Mouse (Mus musculus): ENCODE results near the gene Gm15517.
"Not testable (repeated sequence)": the region's sequence is repeated elsewhere in the genome, so short reads cannot be mapped to it uniquely, and the experiment has no call there.

Gm15517 gene

DNA sequence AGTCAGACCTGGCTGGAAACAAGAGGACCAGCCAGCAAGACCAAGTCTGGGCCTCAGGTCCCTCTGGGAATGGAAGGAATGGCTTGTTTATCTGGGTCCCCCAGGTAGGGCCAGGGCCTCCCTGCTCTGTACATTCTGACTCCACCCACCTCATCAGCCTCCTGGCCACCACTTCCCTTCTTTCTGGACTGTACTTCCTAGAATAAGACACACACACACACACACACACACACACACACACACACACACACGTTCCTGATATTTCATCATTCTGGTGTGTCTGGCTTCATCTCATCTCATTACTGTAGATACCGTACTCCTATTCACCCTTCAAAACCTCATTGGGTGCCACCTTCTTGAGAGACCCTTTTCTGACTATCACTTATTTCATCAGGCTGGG lies 8.2 kb downstream of the Gm15517 start:
- DNase-seq (ENCODE audit: low spot score) = no peak

DNA sequence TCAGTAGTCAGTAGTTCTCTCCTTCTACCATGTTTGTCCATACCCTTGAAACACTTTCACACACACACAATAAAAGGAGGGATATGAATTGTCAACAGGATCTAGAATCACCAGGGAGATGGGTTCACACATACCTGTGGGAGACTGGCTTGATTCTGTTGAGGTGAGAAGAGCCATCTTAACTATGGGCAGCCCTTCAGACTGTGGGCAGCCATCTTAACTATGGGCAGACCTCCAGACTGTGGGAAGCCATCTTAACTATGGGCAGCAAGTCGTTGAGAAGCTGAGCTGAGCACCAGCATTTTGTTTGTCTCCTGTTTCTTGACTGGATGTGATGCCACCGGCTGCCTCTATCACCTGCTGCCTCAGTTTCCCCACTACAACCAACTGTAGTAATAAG lies 10.1 kb downstream of the Gm15517 start:
- DNase-seq (ENCODE audit: low spot score) = no peak

DNA sequence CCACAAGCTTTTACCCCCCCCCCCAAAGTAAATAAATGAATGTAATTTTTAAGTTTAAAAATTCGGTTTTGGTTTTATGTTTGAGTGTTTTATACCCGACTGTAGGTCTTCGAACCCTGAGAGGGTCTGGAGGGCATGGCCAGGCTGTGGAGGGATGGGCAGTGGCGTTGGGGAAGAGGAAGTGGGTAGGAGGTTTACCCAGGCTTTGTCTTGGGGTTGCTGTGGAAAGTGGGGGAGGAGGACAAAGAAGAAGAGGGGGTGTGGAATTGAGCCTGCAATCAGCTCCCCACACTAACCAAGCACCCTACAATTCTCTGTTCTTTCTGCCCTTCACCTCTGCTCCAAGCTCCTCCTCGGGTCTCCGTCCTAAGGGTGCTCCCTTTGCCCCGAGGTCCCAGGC lies 11.3 kb downstream of the Gm15517 start:
- DNase-seq (ENCODE audit: low spot score) = no peak

- DNase-seq (ENCODE audit: low spot score) = no peak
Measured at GRCm38 (mm10) chr7:44273446-44273845, 12.2 kb downstream of the Gm15517 start.

DNA sequence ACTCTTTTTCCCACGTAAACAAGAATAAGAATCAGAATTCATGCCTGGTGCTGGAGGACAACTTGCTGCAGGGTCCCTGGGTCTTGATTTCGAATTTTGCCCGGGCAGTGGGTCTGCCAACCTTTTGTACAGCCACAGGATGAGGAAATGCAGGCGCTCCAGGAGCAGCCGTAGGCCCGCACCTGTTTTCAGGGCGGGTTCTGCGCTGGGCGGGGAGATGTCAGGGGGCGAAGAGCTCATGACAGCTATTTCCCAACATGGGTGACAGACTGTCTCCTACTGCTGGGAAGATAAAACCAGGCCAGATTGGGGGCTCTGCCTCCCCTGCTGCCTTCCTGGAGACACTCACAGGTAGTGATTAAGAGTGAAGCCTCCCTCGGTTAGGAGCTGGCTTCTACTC lies 12.8 kb downstream of the Gm15517 start:
- DNase-seq (ENCODE audit: low spot score) = no peak

- no peak for DNase-seq (ENCODE audit: low spot score)
Measured at GRCm38 (mm10) chr7:44275546-44275945, 14.3 kb downstream of the Gm15517 start.

- no peak for DNase-seq (ENCODE audit: low spot score)
Measured at GRCm38 (mm10) chr7:44276461-44277249, 15.4 kb downstream of the Gm15517 start.

DNA sequence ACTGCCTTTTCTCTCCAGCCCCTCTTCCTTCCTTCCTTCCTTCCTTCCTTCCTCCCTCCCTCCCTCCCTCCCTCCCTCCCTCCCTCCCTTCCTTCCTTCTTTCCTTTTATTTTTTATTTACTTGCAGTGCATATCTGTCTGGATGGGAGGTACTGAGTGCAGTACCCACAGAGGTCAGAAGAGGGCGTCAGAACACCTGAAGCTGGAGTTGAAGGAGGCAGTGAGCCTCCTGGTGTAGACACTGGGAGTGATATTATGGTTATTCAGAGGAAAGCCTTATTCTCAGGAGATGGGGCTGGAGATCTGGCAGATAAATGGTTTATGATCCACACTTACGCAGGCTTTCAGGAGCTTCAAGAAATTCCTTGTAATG lies 16.0 kb downstream of the Gm15517 start:
- no peak for DNase-seq (ENCODE audit: low spot score)

DNA sequence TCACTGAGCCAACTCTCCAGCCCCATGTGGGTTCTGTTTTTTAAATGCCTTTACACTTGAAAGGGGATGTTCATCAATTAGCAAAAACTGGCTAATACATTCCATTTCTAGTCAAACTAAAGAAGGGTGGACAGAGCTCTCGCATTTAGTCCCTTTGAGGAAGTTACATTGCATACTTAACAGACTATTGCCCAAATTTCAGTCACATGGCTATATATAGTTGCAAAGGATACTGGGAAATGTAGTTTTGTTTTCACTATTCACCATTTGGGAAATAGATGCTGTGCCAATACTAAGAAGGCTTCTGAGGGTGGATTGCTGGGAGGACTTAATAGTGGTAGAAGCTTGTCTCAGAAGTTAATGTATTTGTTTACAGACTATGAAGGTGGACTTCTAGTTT lies 19.7 kb downstream of the Gm15517 start:
- DNase-seq (ENCODE audit: low spot score) = no peak

DNA sequence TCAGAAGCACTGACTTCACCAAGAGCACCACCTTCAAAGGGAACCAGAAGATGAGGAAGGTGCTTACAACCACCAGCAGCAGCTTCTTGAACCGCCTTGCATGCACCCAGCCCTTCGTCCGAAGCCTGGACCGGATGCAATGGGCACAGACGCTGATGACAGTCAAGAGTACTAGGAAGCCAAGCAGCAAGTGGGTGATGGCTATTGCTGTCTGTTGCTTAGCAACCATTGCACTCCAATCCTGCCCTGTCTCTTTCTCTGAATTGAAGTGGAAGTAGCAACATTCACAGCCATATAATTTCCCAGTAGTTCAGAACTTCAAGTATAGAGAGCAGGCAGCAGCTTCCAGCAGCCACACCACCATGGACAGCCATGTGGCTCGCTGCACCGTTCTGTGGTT lies 20.3 kb downstream of the Gm15517 start:
- no peak for DNase-seq (ENCODE audit: low spot score)

GRCm38 (mm10) chr7:44287760-44288159 lies 26.5 kb downstream of the Gm15517 start:
- DNase-seq (ENCODE audit: low spot score) = no peak

GRCm38 (mm10) chr7:44290986-44291385 lies 29.7 kb downstream of the Gm15517 start:
- DNase-seq (ENCODE audit: low spot score) = no peak

GRCm38 (mm10) chr7:44291418-44291817 lies 30.2 kb downstream of the Gm15517 start:
- no peak for DNase-seq (ENCODE audit: low spot score)

GRCm38 (mm10) chr7:44297501-44297900 lies 36.3 kb downstream of the Gm15517 start:
- not testable (repeated sequence) for DNase-seq (ENCODE audit: low spot score)

GRCm38 (mm10) chr7:44303346-44304340 lies 42.4 kb downstream of the Gm15517 start:
- DNase-seq (ENCODE audit: low spot score) = no peak

- no peak for DNase-seq (ENCODE audit: low spot score)
Measured at GRCm38 (mm10) chr7:44304463-44304774, 43.2 kb downstream of the Gm15517 start.

- DNase-seq (ENCODE audit: low spot score) = peak; percentile 97
Measured at GRCm38 (mm10) chr7:44304775-44305641, 43.8 kb downstream of the Gm15517 start.

DNA sequence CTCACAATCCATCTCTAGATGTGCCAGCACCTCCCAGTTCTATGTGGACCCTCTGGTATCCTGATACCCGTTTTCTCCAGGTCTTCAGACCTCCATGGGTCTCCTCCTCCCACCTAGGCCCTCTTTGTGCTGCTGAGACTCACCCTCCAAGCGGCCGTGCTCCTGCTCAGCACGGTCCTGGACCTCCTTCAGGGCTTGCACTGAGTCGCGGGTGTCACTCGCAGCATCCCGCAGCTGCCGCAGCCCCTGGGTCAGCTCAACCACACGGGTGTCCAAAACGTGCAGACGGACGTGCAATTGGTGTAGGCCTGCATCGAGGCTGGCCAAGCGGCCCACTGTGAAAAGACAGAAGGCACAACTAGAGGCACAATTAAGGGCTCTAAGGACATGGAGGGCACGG lies 44.4 kb downstream of the Gm15517 start:
- DNase-seq (ENCODE audit: low spot score) = no peak

DNA sequence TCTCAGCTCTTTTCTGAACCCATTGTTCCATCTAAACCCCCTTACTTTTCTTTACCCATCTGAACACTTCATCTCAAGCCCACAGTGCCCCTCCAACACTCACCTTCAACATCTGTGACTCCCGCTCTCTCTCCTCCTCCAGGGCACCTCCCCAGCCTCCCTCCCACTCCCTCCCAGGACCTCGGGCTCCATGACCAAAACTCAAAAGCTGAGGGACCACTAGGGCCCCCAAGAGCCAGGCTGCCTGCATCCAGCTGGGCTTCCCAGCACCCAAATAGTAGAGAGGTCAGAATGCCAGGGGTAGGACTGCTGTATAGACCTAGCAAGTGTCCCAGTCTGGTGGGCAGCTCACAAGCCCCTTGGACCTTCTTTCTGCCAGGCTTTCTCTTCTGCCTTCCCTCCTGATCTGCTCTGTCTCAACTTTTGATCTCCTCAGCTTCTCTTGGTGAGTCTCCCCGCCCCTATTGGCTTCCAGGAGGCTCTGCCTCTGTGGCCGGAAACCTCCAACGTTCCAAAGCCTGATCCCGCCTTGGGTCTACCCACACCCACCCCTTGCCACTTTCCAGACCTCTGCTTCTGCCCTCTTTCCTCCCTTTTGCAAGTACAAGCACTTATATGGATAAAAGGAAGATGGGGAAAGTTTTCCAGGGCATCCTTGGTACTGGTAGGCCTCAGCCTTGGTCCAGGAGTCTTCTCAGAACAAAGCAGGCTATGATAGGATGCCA lies 45.4 kb downstream of the Gm15517 start, which contains the start of gene Clec11a:
Gene Clec11a (minus strand): TSS at position 387 of the 725 bp plus-strand sequence.
- no peak for DNase-seq (ENCODE audit: low spot score)

DNA sequence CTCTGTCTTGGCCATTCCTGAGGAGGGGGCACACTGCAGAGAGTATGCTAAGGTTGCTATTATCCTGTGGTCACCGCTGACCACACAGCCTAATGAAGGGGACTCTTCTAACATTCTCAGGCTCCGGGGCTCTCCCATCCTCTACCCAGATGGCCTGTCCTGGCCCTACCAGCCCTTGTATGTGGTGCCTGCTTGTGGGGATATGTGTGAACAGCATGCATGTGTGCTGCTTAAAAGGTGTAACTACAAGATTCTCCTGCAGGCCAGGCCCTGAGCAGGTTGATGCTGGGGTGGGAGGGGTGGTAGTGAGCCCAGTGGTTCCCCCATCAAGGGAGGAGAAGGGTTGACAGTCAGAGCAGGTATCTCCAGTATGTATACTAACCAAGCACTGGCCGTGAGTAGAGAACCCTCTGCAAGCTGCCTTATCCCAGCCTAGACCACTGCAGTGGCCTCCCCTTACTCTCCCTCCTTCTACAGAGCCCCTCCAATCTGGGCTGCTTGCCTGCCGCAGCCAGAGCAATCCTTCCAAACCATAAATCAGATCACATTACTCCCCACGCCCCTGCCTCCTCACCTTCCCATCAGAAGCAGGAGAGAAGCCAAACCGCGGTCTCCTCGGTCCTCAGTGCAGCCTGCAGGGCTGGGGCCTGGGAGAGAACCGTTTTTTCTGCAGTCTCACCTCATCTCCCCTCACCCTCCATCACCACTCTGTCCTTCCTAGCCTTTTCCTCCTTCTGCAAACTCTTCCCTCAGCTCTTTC lies 46.2 kb downstream of the Gm15517 start:
- no peak for DNase-seq (ENCODE audit: low spot score)
